Mouse (Mus musculus): Measurements from ENCODE around the gene Ap4s1. TPM values are rescaled to one million over a fixed set of nuclear protein-coding genes. Genes with fewer than 3 reads are reported as not detected.

Ap4s1 gene
- total RNA-seq, 1 experiment from 2014 or later: 30.6 TPM

DNA sequence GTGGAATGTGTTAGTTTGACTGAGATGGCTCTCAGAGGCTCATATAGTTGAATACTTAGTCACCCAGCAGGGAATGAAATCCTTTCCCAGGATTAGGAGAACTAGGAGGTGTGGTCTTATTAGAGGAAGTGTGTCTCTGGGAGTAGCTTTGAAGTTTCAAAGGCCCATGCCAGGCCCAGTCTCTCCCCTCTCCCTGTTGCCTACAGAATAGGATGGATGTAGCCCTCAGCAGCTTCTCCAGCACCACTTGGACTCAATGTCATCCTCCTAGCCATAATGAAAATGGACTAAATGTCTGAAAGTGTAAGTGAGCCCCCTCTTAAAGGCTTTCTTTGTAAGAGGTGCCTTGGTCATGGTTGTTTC, 65.7 kb downstream of the Ap4s1 start:
- no peak for ATAC-seq (replicated peaks; ENCODE audit: low read depth, poor library complexity, severe bottlenecking)

GRCm38 (mm10) chr12:51759374-51759773, 68.5 kb downstream of the Ap4s1 start:
- no peak for ATAC-seq (replicated peaks; ENCODE audit: low read depth, poor library complexity, severe bottlenecking)

GRCm38 (mm10) chr12:51767454-51767853, 76.6 kb downstream of the Ap4s1 start:
- ATAC-seq (replicated peaks; ENCODE audit: low read depth, poor library complexity, severe bottlenecking): peak; percentile 52; the same call in 1 of the 2 replicates

GRCm38 (mm10) chr12:51768702-51769101, 77.9 kb downstream of the Ap4s1 start:
- peak; percentile 39 for ATAC-seq (replicated peaks; ENCODE audit: low read depth, poor library complexity, severe bottlenecking)

DNA sequence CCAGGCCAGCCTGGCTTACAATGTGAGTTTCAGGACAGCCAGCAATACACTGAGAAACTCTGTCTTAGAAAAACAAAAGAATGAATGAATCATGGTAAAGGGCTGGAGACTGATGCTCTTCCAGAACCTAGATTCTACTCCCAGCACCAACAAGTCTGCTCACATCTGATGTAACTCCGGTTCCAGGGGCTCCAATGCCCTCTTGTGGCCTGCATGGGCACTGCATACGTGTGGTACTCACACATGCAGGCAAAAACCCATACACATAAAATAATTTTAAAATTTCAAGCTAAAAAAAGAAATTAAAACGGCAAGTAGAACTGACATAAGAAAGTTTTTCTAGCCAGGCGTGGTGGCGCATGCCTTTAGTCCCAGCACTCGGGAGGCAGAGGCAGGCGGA, 94.0 kb downstream of the Ap4s1 start:
- 0 out of 2 replicates have a peak, but pooled peaks have one; percentile 72 for ATAC-seq (replicated peaks; ENCODE audit: low read depth, poor library complexity, severe bottlenecking)

Other genes with a start within 250 kb of the Ap4s1 start
- gene Coch, start 97.7 kb upstream of the Ap4s1 start, total RNA-seq (2017): not detected in 2 replicates
- 72.2 and 76.2 TPM in 2 replicates for gene Strn3, start 864 bp downstream of the Ap4s1 start, total RNA-seq (2017)
- 130 and 143 TPM in 2 replicates for gene Hectd1, start 138.5 kb downstream of the Ap4s1 start, total RNA-seq (2017)

Measured in common myeloid progenitor, adult 5-6 weeks (primary cell).